Mouse (Mus musculus) spleen, adult 2 months (tissue): ENCODE measurements around the gene Inpp4a.

Experiments
- CTCF ChIP-seq: fragments of 200-500 bp; IDR thresholded peaks from 2 replicates; pipeline ENCODE4 v1.5.1; 2011; ENCODE audit warnings: mild to moderate bottlenecking, inconsistent platforms; ENCODE audit not compliant: insufficient read depth, insufficient read length, insufficient replicate concordance; ENCODE audit errors: extremely low read depth
- POLR2A ChIP-seq: fragments of 200-500 bp; IDR thresholded peaks from 2 replicates; pipeline ENCODE4 v1.6.1; 2011; ENCODE audit warnings: low read depth, low read length, inconsistent platforms

DNA sequence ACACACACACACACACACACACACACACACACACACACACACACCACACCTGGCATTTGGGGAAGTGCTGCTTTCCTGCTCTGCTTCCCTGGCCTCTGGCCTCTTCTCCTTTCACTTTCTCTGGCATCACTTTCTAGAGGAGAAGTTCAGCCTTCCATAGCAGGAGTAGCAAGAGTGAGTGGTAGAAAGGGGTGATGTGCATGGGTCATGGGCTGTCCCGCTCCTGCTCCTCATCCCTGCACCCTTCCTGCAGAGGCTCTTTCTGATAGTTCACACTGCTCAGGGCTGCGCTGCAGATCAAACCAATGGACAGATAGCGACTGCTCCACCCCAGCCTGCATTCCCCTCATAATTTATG, 9.1 kb downstream of the Inpp4a start:
- TF ChIP-seq POLR2A (no peak), CTCF (no peak)
